Mouse (Mus musculus): ENCODE measurements at regions not wholly inside any gene's neighbourhood (a gene's known extent, or its start where the extent isn't known, plus 50 kb on each side); places are given as distances from the start of the nearest gene placed in this dataset.

DNA sequence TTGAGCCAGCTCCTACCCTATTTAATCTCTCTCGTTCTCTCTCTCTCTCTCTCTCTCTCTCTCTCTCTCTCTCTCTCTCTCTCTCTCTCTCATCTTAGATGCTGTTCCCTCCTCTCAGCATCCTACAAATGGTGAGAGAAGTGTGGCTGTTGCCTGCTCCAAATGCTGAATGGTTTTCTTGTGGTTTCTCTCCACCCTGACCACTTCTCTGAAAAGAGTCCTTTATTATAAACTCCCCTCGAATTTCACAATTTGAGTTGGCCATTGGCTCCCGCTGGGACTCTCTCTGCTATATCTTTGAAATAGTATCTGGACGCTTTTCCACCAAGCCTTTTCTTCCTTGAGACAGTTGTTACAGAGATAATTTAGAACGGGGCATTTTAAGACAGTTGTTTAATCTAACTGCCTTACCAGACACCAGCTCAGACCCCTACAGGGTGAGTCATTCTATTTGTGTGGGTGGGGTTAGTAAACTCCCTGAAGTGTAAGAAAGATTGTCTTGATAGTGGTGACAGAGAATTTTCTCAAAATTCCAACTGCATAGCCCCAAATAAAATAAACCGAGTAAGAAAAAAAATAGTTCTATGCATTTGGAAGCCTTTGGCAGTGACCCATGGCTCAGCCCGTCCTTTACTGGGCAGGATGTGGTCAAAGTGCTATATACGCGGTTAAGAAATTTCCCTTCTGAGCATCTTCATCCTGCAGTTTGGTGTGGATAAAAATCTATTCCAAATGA is 58.7 kb upstream of the Ado start:
- no peak for TF ChIP-seq POLR2A (IDR thresholded peaks at IDR 0.05; ENCODE audit: borderline replicate concordance, extremely low read depth, insufficient read depth, insufficient read length)
- ATAC-seq (ENCODE audit: low FRiP score, low read depth), result no peak
- DNase-seq (ENCODE audit: low spot score), result peak; percentile 10
- peaks cover 4% of the 10 kb centered on the region; the same call in 1 of the 2 replicates for H3K4me1 ChIP-seq (ENCODE audit: control insufficient read depth, insufficient read depth, low read length)
- no peak overlapping the region for H3K27ac ChIP-seq (replicated peaks; ENCODE audit: low read depth, low read length)
- H3K9me3 ChIP-seq (ENCODE audit: control insufficient read depth, low read length), result no peaks in the 10 kb centered on the region
- no peaks in the 10 kb centered on the region for H3K27me3 ChIP-seq (ENCODE audit: control insufficient read depth, insufficient read depth, low read length)
- no peak overlapping the region for H3K9ac ChIP-seq (ENCODE audit: low read depth, low read length, severe bottlenecking)
- H3K4me2 ChIP-seq (replicated peaks; ENCODE audit: low read depth, low read length, severe bottlenecking), result no peak overlapping the region
- H3K4me3 ChIP-seq (replicated peaks; ENCODE audit: low read length), result no peak overlapping the region
- WGBS, result 67% methylated on average over 9 of the region's 9 CpGs
- no peaks in the 10 kb centered on the region for H3K36me3 ChIP-seq (ENCODE audit: control insufficient read depth, insufficient read depth, low read length)

GRCm38 (mm10) chr10:67606739-67607138 is 58.0 kb upstream of the Ado start:
- WGBS, result 81% methylated on average over 1 of the region's 1 CpGs
- ATAC-seq (ENCODE audit: low FRiP score, low read depth) (no peak), DNase-seq (ENCODE audit: low spot score) (no peak)
- H3K36me3 ChIP-seq (ENCODE audit: control insufficient read depth, insufficient read depth, low read length), result no peaks in the 10 kb centered on the region
- H3K27ac ChIP-seq (replicated peaks; ENCODE audit: low read depth, low read length), result no peak overlapping the region
- TF ChIP-seq POLR2A (IDR thresholded peaks at IDR 0.05; ENCODE audit: borderline replicate concordance, extremely low read depth, insufficient read depth, insufficient read length), result no peak
- no peak overlapping the region for H3K9ac ChIP-seq (ENCODE audit: low read depth, low read length, severe bottlenecking)
- no peak overlapping the region for H3K4me3 ChIP-seq (replicated peaks; ENCODE audit: low read length)
- no peaks in the 10 kb centered on the region for H3K9me3 ChIP-seq (ENCODE audit: control insufficient read depth, low read length)
- no peak overlapping the region for H3K4me2 ChIP-seq (replicated peaks; ENCODE audit: low read depth, low read length, severe bottlenecking)
- no peaks in the 10 kb centered on the region for H3K27me3 ChIP-seq (ENCODE audit: control insufficient read depth, insufficient read depth, low read length)
- peaks cover 4% of the 10 kb centered on the region; the same call in 1 of the 2 replicates for H3K4me1 ChIP-seq (ENCODE audit: control insufficient read depth, insufficient read depth, low read length)

DNA sequence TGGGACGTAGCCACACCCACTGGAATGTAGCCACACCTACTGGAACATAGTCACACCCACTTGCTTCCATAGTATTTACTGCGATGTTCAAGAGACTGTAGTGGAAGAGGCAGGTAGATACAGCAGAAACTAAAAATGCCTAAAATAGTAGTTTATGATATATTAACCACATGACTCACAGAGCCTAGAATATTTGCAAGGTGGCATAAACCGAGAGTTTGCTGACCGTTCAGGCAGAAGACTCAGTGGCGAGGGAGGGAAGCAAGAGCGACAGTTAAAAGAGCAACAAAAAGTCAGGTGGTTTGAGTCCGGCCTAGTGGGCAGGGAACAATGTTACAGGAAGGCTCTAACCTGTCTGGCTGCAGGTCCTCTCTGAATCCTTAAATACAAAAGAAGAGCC is 50.6 kb upstream of the Ado start:
- Histone ChIP-seq H3K27ac (replicated peaks; ENCODE audit: low read depth, low read length) (no peak overlapping the region), H3K9ac (ENCODE audit: low read depth, low read length, severe bottlenecking) (no peak overlapping the region), H3K36me3 (ENCODE audit: control insufficient read depth, insufficient read depth, low read length) (no peaks in the 10 kb centered on the region), H3K27me3 (ENCODE audit: control insufficient read depth, insufficient read depth, low read length) (no peaks in the 10 kb centered on the region), H3K4me1 (ENCODE audit: control insufficient read depth, insufficient read depth, low read length) (no peaks in the 10 kb centered on the region), H3K4me2 (replicated peaks; ENCODE audit: low read depth, low read length, severe bottlenecking) (no peak overlapping the region), H3K9me3 (ENCODE audit: control insufficient read depth, low read length) (no peaks in the 10 kb centered on the region), H3K4me3 (replicated peaks; ENCODE audit: low read length) (no peak overlapping the region)
- no peak for ATAC-seq (ENCODE audit: low FRiP score, low read depth)
- WGBS, result 93% methylated on average over 7 of the region's 7 CpGs
- TF ChIP-seq POLR2A (IDR thresholded peaks at IDR 0.05; ENCODE audit: borderline replicate concordance, extremely low read depth, insufficient read depth, insufficient read length), result no peak
- no peak for DNase-seq (ENCODE audit: low spot score)

DNA sequence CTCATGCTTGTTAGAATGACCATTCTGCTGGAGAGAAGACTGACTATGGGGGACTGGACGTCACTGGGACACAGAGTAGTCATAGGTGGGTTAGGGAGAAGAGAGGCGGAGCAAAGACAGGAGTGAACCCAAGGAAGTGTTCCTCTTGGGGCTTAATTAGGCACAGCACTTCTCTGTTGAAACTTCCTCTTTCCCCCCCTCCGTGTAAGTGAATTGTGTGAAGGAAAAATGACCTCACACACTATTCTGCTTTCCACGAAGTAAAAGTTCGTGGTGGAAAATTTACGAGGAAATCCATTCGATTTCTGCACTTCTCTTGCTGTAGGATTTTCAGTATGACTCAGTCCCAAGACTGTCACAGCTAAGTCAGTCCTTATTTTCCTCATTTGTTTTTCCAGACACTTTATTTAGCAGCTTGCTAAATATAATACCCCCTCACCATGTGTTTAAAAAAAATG is 49.9 kb upstream of the Ado start:
- Histone ChIP-seq H3K36me3 (ENCODE audit: control insufficient read depth, insufficient read depth, low read length) (no peaks in the 10 kb centered on the region), H3K9me3 (ENCODE audit: control insufficient read depth, low read length) (no peaks in the 10 kb centered on the region), H3K9ac (ENCODE audit: low read depth, low read length, severe bottlenecking) (no peak overlapping the region), H3K4me3 (replicated peaks; ENCODE audit: low read length) (no peak overlapping the region), H3K4me2 (replicated peaks; ENCODE audit: low read depth, low read length, severe bottlenecking) (no peak overlapping the region), H3K4me1 (ENCODE audit: control insufficient read depth, insufficient read depth, low read length) (no peaks in the 10 kb centered on the region), H3K27me3 (ENCODE audit: control insufficient read depth, insufficient read depth, low read length) (no peaks in the 10 kb centered on the region), H3K27ac (replicated peaks; ENCODE audit: low read depth, low read length) (no peak overlapping the region)
- 49% methylated on average over 7 of the region's 7 CpGs for WGBS
- no peak for TF ChIP-seq POLR2A (IDR thresholded peaks at IDR 0.05; ENCODE audit: borderline replicate concordance, extremely low read depth, insufficient read depth, insufficient read length)
- no peak for ATAC-seq (ENCODE audit: low FRiP score, low read depth)
- no peak for DNase-seq (ENCODE audit: low spot score)
